Mouse (Mus musculus): ENCODE measurements around the gene Ncf4.

Gene Ncf4

DNA sequence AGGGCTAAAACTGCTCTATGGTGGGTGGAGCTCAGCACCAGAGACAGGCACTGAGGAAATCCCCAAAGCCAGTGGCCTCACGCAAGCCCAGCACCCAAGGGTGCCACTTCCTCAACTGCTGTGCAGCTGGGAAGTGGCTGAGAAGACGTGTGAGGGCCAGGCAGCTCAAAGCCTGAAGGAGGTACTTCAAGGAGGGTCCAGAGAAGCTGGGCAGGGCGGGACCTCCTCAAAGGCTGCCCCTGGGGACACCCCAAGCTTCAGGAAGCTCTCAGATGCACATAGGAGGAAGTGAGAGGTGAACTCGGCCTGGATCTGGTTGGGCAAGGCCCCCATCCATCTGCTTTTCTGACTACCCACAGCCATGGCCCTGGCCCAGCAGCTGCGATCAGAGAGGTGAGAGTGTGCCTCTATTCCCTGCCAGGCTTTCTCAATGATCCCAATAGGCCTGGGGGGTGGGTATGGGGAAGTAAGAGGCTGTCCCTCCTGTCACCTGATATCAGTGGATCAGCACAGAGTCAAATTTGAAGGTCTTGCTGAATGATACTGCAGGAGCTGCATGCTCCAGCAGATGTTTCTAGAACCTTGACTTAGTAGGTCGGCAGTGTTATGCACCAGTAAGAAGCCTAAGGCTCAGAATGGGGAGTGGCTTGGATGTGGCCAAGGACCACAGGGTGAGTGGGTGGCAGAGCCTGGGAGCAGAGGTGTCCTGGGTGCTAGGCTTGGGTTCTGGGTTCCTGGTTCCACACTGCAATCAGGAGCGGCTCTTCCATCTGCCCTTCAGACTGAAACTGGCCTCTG lies at the start of gene Ncf4:
Gene Ncf4 (plus strand): TSS at position 107 of the 798 bp plus-strand sequence.
- DNase-seq (ENCODE audit: low spot score), result no peak

DNA sequence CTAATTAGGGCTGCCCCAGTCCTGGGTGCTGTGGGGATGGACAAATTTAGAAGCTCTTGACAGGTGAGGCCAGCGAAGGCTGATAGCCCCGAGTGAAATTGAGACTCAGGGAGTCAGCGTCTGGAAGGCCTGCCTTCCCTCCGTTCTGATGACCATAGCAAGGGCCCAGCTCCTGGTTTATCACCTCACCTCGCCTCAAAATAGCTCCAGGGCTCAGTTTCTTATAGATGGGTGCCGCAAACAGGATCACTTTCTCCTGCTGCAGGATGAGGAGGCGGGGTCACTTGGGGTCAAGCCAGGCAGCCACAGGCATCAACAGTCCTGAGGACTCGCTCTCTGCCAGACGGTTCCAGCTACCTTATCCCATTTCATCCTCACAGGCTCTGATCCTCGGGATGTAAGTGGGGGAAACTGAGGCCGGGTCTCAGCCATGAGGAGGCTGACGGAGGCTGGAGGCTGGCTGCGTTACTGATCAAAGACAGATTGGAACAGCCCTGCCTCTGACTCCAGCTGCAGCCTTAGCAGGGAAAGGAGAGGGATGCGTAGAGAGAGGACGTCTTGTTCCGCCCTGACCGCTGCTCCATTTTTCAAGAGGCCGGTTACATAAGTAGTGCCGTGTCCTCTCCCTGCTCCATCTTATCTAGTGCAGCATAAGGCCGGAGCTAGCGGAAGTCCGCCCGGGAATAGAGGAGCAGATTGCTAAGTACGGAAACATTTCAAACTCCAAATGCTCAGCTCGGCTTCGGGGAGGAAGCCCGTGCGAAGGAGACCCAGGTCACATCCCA lies 49.3 kb upstream of the Ncf4 start:
- no peak for DNase-seq (ENCODE audit: low spot score)

DNA sequence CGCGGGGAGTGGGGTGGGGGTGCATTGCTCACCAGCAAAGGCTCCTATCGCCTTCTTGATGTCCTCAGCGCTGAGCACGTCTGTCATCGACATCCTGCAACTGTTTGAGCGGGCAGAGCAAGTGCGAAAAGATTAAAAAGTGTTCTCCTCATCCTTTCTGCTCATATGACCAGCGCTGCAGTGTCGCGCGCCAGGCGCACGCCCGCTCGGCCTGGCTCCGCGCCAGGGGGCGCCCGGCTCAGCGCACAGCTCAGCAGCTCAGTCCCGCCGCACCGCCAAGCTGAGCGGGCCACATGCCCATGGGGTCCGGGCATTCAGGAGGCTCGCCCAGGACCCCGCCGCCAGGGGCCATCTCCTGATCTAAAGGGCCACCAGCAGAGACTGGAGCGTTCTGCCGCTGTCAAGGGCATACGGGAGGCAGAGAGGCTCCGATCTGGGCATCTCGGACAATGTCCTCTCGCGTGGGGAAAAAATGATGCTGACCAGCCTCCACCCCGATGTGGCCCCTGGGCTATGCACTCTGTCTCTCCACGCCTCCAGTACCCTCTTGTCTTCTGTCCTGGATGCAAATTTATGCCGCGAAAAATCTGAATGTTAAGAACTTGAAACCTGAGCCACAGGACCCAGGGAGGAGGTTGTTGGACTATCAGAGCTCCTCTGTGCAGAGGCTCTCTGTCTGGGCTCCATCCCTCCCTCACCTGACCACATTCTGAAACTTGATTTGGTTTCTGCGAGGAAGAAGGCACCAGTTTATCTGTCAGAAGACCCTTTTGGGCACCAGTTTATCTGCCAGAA lies 40.4 kb upstream of the Ncf4 start:
- DNase-seq (ENCODE audit: low spot score), result no peak

- DNase-seq (ENCODE audit: low spot score), result no peak
Measured at GRCm38 (mm10) chr15:78205192-78205591, 39.4 kb upstream of the Ncf4 start.

DNA sequence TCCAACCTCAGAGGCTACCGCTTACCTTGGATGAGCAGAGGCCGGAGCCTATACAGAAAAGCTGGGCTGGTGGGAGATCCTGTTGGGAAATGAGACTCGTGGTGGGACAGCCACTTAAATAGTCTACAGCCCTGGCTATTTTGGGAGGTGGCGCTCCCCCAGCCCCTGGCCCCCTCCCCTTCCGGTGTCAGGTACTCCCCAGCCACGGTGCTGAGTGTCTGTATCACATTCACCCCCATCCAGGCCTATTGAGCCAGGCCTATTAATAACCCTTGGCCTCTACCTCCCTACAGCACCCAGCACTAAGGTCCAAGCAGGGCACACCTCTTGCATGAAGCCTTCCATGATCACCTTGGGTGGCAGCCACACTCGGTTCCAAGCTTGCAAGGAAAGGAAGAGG lies 38.3 kb upstream of the Ncf4 start, which contains the start of gene Pvalb:
Gene Pvalb (minus strand): TSS at position 89 of the 400 bp plus-strand sequence.
- no peak for DNase-seq (ENCODE audit: low spot score)

GRCm38 (mm10) chr15:78210203-78210602 lies 34.4 kb upstream of the Ncf4 start:
- no peak for DNase-seq (ENCODE audit: low spot score)

GRCm38 (mm10) chr15:78211367-78211766 lies 33.2 kb upstream of the Ncf4 start:
- no peak for DNase-seq (ENCODE audit: low spot score)

DNA sequence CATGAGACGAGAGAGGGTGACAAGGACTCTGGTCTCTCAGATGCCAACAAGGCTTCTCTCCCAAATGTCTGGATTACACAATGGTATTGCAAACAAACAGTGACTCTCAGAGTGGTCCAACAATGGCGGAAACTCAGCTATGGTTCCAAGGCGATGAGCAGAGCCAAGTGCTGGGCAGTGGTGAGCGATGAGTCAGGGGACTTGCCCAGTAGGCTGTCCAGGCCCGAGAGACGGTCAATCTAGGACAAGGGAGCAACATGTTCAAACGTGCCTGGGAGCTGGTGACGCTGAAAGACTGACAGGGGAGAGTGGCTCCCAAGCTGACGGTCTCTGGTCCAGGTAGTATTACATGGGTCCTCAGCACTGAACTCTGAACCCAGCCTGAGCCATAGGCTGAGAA lies 29.3 kb upstream of the Ncf4 start:
- no peak for DNase-seq (ENCODE audit: low spot score)

- DNase-seq (ENCODE audit: low spot score), result no peak
Measured at GRCm38 (mm10) chr15:78227816-78228215, 16.8 kb upstream of the Ncf4 start.

DNA sequence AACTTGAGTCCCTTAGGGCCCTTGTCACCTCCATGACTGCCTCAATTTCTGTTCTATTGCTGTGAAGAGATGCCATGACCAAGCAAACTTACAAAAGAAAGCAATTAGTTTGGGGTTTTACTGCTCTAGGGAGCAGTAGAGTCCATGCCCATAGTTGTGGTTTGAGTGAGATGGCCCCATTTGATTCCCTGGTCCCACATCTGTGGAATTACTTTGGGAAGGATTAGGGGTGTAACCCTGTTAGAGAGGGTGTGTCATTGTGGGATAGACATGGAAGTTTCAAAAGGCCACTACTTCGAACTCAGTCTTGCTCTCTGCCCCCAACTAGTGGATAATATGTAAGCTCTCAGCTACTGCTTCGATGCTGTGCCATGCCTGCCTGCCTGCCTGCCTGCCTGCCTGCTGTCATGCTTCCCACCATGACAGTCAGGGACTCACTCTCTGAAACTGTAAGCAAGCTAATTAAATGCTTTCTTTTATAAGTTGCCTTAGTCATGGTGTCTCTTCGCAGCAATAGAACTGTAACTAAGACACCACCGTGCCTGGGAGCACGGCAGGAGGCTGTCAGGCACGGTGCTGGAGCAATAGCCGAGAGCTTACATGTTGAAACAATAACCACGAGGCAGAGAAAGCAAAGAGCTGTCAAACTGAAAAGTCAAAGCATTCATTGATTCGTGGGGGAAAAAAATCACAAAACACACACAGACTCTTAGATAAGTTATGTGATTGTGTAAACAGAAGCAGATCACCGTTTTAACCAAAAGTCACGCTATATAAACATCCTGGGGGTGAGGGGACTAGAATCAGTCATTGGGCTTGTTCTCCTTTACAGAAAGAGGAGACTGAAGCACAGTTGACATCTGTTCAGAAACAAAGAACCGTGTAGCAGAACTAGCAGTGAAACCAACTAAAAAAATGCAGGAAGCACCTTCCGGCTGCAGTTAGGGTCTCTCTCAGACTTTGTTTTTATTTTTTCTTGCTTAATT lies 13.0 kb upstream of the Ncf4 start:
- no peak for DNase-seq (ENCODE audit: low spot score)

GRCm38 (mm10) chr15:78234823-78235509 lies 9.6 kb upstream of the Ncf4 start:
- no peak for DNase-seq (ENCODE audit: low spot score)

DNA sequence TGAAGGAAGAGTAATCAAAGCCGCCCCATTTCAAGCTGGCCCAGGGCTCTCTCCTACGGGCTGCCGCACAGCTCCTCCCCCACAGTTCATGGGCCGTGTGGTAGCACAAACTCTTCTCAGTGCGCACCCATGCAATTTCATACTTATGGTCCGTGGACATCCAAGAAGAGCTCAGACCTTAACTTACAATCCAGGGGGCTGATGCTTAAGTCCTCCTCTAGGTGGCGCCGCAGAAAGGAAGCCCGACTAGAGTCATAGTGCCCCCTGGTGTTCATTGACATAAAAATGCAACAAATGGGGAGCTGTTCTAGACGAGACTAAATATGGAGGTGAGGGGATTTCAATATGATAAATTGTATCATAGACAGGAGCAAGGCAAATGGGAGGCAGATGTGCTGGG lies 5.1 kb upstream of the Ncf4 start:
- no peak for DNase-seq (ENCODE audit: low spot score)

- DNase-seq (ENCODE audit: low spot score), result no peak
Measured at GRCm38 (mm10) chr15:78239956-78240617, 4.5 kb upstream of the Ncf4 start.

DNA sequence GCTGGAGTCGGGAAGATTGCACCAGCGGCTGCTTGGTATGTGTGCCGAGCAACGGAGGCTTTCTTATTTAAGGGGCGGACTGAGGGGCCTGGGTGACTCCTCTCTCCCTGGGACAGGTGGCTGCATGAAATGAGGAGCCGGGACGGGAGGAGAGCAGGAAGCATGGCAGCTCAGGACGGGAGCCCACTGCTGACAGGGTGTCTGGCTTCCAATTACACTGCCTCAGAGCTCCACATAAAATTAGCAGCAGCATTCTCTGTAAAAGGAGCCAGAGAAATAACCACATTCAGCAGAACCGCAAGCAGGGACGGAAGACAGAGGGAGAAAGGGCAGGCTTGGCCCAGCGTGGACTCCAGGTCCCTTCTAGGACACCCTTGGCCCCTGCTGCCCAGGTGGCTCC lies 3.3 kb upstream of the Ncf4 start:
- DNase-seq (ENCODE audit: low spot score), result no peak

DNA sequence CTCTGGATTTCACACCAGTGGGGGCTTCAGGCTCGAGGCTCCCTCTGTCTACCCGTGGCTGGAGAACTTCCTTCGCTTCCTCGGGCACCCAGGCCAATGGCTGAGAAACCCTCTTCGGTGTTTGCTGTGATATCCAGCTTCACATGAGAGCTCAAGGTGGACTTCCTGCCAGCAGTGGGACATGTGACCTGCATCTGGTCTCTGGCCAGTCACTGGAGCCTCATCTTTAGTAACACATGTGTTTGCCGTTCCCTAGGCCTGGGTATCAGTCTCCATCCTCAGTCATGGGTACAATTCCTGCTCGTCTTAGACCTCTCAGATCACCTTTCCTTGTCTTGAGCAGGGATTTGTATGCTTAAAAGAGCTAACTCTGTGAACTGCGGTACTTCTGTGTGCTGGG lies 1.5 kb upstream of the Ncf4 start:
- no peak for DNase-seq (ENCODE audit: low spot score)

DNA sequence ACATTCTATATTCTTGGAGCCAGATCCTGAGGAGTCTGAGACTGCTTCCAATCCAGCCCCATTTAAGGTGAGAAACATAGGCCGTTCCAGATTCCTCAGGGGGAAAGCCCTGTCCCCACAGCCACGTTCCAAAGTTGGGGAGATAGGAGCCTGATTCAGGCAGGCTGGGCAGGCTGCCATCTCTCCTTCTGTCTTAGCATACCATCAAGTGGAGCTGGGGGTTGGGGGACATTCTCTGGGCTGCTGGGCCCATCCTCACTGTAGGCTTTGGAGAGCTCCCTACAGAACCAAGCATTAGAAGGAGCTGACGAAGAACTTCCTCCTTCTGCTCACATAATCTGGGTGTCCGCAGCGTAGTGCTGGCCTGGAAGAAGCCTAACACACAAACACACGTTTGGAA lies 827 bp upstream of the Ncf4 start:
- DNase-seq (ENCODE audit: low spot score), result no peak

DNA sequence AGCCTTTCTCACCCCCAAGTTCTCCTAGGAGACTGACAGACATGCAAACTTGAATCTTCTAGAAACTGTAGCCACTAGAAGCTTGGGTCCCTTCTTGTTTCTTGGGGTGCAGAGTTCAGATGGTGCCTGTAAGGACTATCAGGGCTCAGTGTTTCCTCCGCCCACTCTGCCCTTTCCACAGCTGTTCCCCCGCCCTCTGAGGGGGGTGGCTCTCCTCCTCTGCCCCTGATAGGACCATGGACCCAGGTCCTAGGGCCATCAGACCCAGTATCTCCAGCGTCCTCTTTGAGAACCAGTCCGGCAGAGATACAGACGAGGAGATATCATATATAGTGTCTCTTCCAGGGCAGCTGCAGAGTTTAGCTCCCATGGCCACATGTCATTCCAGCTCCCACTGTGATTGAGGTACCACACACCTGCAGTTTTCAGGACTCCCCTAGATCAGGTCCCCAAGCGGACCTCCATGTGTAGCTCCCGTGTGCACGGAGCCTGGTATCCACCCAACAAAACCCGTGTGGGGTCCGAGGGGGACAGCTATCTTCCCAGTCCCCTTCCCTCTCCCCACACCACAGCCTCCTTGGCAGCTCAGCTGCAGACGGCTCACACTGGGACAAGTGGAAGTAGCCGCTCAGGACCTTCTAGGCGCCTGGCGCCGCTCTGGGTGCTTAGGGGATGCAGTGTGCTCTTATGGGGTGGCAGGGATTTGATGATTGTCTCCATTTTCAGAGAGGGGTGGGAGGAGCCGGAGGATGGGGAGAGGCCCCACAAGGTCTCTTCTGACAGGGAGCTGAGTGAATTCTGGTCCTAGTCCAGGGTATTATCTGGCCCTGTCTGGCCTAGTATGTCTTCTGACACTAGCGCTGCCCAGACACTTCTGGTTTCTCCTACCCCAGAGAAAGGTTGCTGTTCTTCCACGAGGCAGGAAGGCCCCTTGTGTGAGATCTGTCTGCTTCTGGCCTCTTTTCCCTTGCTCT lies 1.8 kb downstream of the Ncf4 start:
- no peak for DNase-seq (ENCODE audit: low spot score)

GRCm38 (mm10) chr15:78247659-78248058 lies 3.1 kb downstream of the Ncf4 start:
- no peak for DNase-seq (ENCODE audit: low spot score)

DNA sequence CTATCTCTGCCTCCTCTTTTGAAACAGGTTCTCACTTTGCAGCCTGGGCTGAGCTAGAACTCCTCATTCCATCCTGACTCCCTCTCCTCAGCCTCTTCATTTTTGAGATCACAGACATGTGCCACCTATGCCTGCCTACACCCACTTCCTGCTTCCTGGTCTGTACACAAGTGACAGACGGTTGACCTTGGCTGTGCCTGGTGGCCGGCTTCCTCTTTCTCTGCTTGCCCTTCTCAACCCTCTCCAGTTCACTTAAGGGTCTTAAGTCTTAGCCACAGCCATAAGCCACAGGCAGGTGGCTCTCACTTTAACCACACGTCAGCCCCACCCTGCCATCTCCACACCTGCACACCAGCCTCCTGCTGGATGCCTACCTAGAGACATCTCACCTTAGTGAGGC lies 3.8 kb downstream of the Ncf4 start:
- no peak for DNase-seq (ENCODE audit: low spot score)

Measured in ovary, adult 18-20 months (tissue).